Comparison of ENCODE assay signal across 9 mouse cellular contexts in the genomic region with DNA sequence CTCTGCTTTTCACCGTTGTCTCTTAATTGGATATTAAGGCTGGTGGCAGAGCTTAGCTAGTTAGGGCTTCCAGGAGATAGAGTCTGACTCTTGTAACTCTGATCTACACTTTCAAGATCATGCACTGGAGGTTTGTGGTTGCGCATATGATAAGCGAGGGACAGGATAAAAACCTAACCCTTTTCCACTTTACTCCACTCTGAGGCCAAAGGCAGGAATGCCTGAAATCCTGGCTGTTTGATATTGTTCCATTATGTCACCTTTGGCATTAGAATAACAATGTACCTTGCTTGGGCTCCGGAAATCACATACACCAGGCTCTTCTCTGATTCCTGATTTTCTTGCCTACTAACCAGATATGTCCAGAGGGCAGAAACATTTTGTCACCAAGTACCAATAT. TPM values are rescaled to one million over a fixed set of nuclear protein-coding genes. Genes with fewer than 3 reads are reported as not detected.
A peak's percentile ranks its signal among the peaks of the same experiment; 100 is the strongest.
DNase-seq lines count a peak whose midpoint lies in the region; ATAC-seq and TF ChIP-seq lines count a peak whose summit lies in the region.
"Had no signal": no experiment of that assay in that cellular context is flagged by ENCODE, and none has a peak within 500 bp of the region (broad histone marks: within the 10 kb centered on the region; RNA-seq: fewer than 3 reads in every experiment).

No protein-coding gene starts in this region.

- no peak for DNase-seq in heart, adult 8-10 months (ENCODE audit: low spot score)
- peak; percentile 11 for DNase-seq in ZHBTc4 (ENCODE audit: low read depth, low spot score)
- DNase-seq in liver, postnatal 0 days, result no peak
- DNase-seq in spleen, adult 12 weeks (ENCODE audit: low spot score), result no peak
- no peak for DNase-seq in yolk sac, embryonic 10.5 days (ENCODE audit: low spot score)
- no peak for DNase-seq in left cerebral cortex, postnatal 4 days
- DNase-seq: adrenal gland, postnatal 25 days had no signal

- H3K27ac ChIP-seq in heart, embryonic 14.5 days (replicated peaks in 1 of 2; ENCODE audit: control insufficient read depth in 1 of 2, insufficient read depth in 1 of 2, low read depth in 2 of 2, low read length in 2 of 2), result no peak overlapping the region
- peak overlapping the region; percentile 11; the same call in 1 of the 2 replicates for H3K27ac ChIP-seq in forebrain, embryonic 16.5 days (ENCODE audit: low read length)
- no peak overlapping the region for H3K27ac ChIP-seq in liver, postnatal 0 days (ENCODE audit: low read depth)

- no peak overlapping the region for H3K9ac ChIP-seq in heart, embryonic 14.5 days (ENCODE audit: low read length)
- peak overlapping the region; percentile 22; the same call in 1 of the 2 replicates for H3K9ac ChIP-seq in forebrain, embryonic 16.5 days (replicated peaks; ENCODE audit: low read depth, low read length)
- H3K9ac ChIP-seq in liver, postnatal 0 days (replicated peaks), result no peak overlapping the region

- intact Hi-C loops in left cerebral cortex, postnatal 4 days (cut with DNase I), result loop anchor here (10.0 kb wide), 1 partner anchor 123 kb away; a partner anchor contains a TSS

- H3K4me3 ChIP-seq in heart, embryonic 14.5 days (ENCODE audit: control insufficient read depth in 1 of 2, insufficient read depth in 1 of 2, low read depth in 1 of 2, low read length in 2 of 2), result 0 out of 4 replicates have a peak overlapping the region, but pooled peaks of 1 of the 2 experiments have one; percentile 83
- H3K4me3 ChIP-seq in forebrain, embryonic 16.5 days (replicated peaks; ENCODE audit: low read length), result peak overlapping the region; percentile 22
- H3K4me3 ChIP-seq in liver, postnatal 0 days (ENCODE audit: low read depth, low read length), result peak overlapping the region; percentile 79; the same call in 1 of the 2 replicates

- no peak for TF ChIP-seq EP300 in liver, postnatal 0 days (IDR thresholded peaks at IDR 0.05; ENCODE audit: low read depth)

- ATAC-seq in heart, embryonic 14.5 days (ENCODE audit: insufficient number of reproducible peaks, insufficient read depth, low FRiP score, low read depth), result no peak
- no peak for ATAC-seq in forebrain, embryonic 16.5 days
- ATAC-seq in liver, postnatal 0 days, result no peak

- H3K27me3 ChIP-seq in heart, embryonic 14.5 days (ENCODE audit: control insufficient read depth, insufficient read depth, low read length), result no peaks in the 10 kb centered on the region
- no peaks in the 10 kb centered on the region for H3K27me3 ChIP-seq in forebrain, embryonic 16.5 days (replicated peaks; ENCODE audit: control insufficient read depth, insufficient read depth, low read length)
- no peaks in the 10 kb centered on the region for H3K27me3 ChIP-seq in liver, postnatal 0 days (ENCODE audit: insufficient read depth, low read length)

- peak overlapping the region; percentile 85 for H3K4me2 ChIP-seq in heart, embryonic 14.5 days (ENCODE audit: low read length)
- peak overlapping the region; percentile 54 for H3K4me2 ChIP-seq in forebrain, embryonic 16.5 days (ENCODE audit: low read length)
- H3K4me2 ChIP-seq in liver, postnatal 0 days (ENCODE audit: low read depth, low read length), result peak overlapping the region; percentile 84

- no peak for TF ChIP-seq CTCF in liver, postnatal 0 days (IDR thresholded peaks at IDR 0.05; ENCODE audit: low read depth)

- H3K9me3 ChIP-seq in heart, embryonic 14.5 days (ENCODE audit: control insufficient read depth, low read length), result no peaks in the 10 kb centered on the region
- no peaks in the 10 kb centered on the region for H3K9me3 ChIP-seq in forebrain, embryonic 16.5 days (ENCODE audit: control insufficient read depth, low read length)
- no peaks in the 10 kb centered on the region for H3K9me3 ChIP-seq in liver, postnatal 0 days (ENCODE audit: low read length)

- 65% methylated on average over 4 of the region's 4 CpGs for WGBS in heart, embryonic 14.5 days
- 48% methylated on average over 4 of the region's 4 CpGs for WGBS in forebrain, embryonic 16.5 days
- 65% methylated on average over 4 of the region's 4 CpGs for WGBS in liver, postnatal 0 days (ENCODE audit: insufficient replicate concordance)

- H3K36me3 ChIP-seq in heart, embryonic 14.5 days (ENCODE audit: control insufficient read depth, insufficient read depth, low read length), result no peaks in the 10 kb centered on the region
- H3K36me3 ChIP-seq in forebrain, embryonic 16.5 days (ENCODE audit: control insufficient read depth, insufficient read depth), result no peaks in the 10 kb centered on the region
- no peaks in the 10 kb centered on the region for H3K36me3 ChIP-seq in liver, postnatal 0 days (replicated peaks; ENCODE audit: insufficient read depth, low read length)

- H3K4me1 ChIP-seq in heart, embryonic 14.5 days (ENCODE audit: control insufficient read depth in 2 of 2, insufficient read depth in 2 of 2, low read length in 2 of 2), result peaks cover 2 to 12% of the 10 kb centered on the region in 2 experiments; a peak in 1 of 4 replicates
- peaks cover 4% of the 10 kb centered on the region for H3K4me1 ChIP-seq in forebrain, embryonic 16.5 days (replicated peaks; ENCODE audit: control insufficient read depth, insufficient read depth, low read length)
- 0 out of 2 replicates have a peak, but pooled peaks cover 2% of the 10 kb centered on the region for H3K4me1 ChIP-seq in liver, postnatal 0 days (ENCODE audit: insufficient read depth)

RNA-seq across cellular contexts. Expression of a gene that starts 0.7 kb away (rescaled TPM):
- 18.4 and 20.3 TPM in 2 replicates for polyA plus RNA-seq in heart, embryonic 14.5 days (2014; fragmentation: Nextera tagmentation; extraction: Ambion mirVana)
- total RNA-seq in heart, adult 8-10 months (2022), result 10 to 100 TPM; 12.5 to 14.7 (median 13.5) TPM
- 92.6 and 95.1 TPM in 2 replicates for polyA plus RNA-seq in forebrain, embryonic 16.5 days (2015; fragmentation: Nextera tagmentation; extraction: Ambion mirVana)
- 6.4 and 8.0 TPM in 2 replicates for polyA plus RNA-seq in liver, postnatal 0 days (2015; fragmentation: Nextera tagmentation; extraction: Ambion mirVana)
- 100 to 1,000 TPM; 159 to 161 TPM for total RNA-seq in left cerebral cortex, postnatal 4 days (2021)

RNA-seq across cellular contexts. Expression of a gene that starts 9.8 kb away (rescaled TPM):
- polyA plus RNA-seq in heart, embryonic 14.5 days (2014; fragmentation: Nextera tagmentation; extraction: Ambion mirVana), result 32.5 and 32.6 TPM in 2 replicates
- 10 to 100 TPM; 21.8 to 24.4 (median 23.9) TPM for total RNA-seq in heart, adult 8-10 months (2022)
- polyA plus RNA-seq in forebrain, embryonic 16.5 days (2015; fragmentation: Nextera tagmentation; extraction: Ambion mirVana), result 9.1 and 9.4 TPM in 2 replicates
- 12.3 TPM in 2 replicates for polyA plus RNA-seq in liver, postnatal 0 days (2015; fragmentation: Nextera tagmentation; extraction: Ambion mirVana)
- total RNA-seq in left cerebral cortex, postnatal 4 days (2021), result 1 to 10 TPM; 6.2 to 7.7 TPM
